Mouse (Mus musculus) layer of hippocampus, adult 18-20 months (tissue): ENCODE measurements around the gene Sfxn5. TPM values are rescaled to one million over a fixed set of nuclear protein-coding genes. Genes with fewer than 3 reads are reported as not detected.

Experiments
- microRNA-seq, 2 experiments: library from miRNA; unstranded; fragments of <30 nt; microRNA quantifications; one replicate each; pipeline ENCODE4 v1.2.0; 2021
- total RNA-seq, 2 experiments: library from RNA; stranded (reverse); gene quantifications; 2 replicates each; pipeline ENCODE4 v1.2.3; 2021

Gene Sfxn5
- total RNA-seq, 2 experiments from 2014 or later = 177 TPM

Small RNA genes lying within 50 kb of the gene (microRNA-seq; reads per million reads assigned to microRNA genes)
- gene Mir705 = 0 reads per million in 2 experiments

Other genes starting within 250 kb of the Sfxn5 start
- 10 to 100 TPM; 54.5 to 55.2 TPM for gene Spr, start 195.7 kb downstream of the Sfxn5 start, total RNA-seq
- gene Emx1, start 146.0 kb downstream of the Sfxn5 start, total RNA-seq = 10 to 100 TPM; 17.0 to 19.3 TPM
- gene Rab11fip5, start 41.2 kb upstream of the Sfxn5 start, total RNA-seq = 10 to 100 TPM; 60.7 to 61.2 TPM
- not detected for gene Noto, start 90.5 kb upstream of the Sfxn5 start, total RNA-seq
- gene Smyd5, start 98.6 kb upstream of the Sfxn5 start, total RNA-seq = 10 to 100 TPM; 46.9 to 49.0 TPM
- 100 to 1,000 TPM; 229 to 234 TPM for gene Cct7, start 118.1 kb upstream of the Sfxn5 start, total RNA-seq
- gene Pradc1, start 118.5 kb upstream of the Sfxn5 start, total RNA-seq = 10 to 100 TPM; 17.0 to 17.3 TPM
- gene Fbxo41, start 169.6 kb upstream of the Sfxn5 start, total RNA-seq = 10 to 100 TPM; 86.4 to 86.8 TPM
- gene Egr4, start 180.2 kb upstream of the Sfxn5 start, total RNA-seq = 10 to 100 TPM; 38.7 to 53.2 TPM